Mouse (Mus musculus) heart, postnatal 0 days (tissue): ENCODE measurements around the gene Manbal. TPM values are rescaled to one million over a fixed set of nuclear protein-coding genes. Genes with fewer than 3 reads are reported as not detected.
A peak's percentile ranks its signal among the peaks of the same experiment; 100 is the strongest.

Source experiments
- ATAC-seq: fragments of 200-750 bp; cut with Nextera tagmentation; 2 replicates; pipeline ENCODE4 v1.8.0; 2017; ENCODE audit warnings: low read depth, moderate number of reproducible peaks, moderate library complexity; ENCODE audit not compliant: insufficient read depth
- DNase-seq: peaks from one replicate; pipeline ENCODE4 v3.0.0-alpha.2; 2016; ENCODE audit warnings: low spot score
- H3K27ac ChIP-seq: fragments of 300-500 bp; sonication (generic); 2 replicates; pipeline ENCODE4 v1.5.1; 2014; ENCODE audit warnings: low read depth, mild to moderate bottlenecking
- H3K27me3 ChIP-seq: fragments of 300-500 bp; sonication (generic); 2 replicates; pipeline ENCODE4 v1.6.1; 2014; ENCODE audit warnings: low read length, mixed read lengths; ENCODE audit not compliant: control insufficient read depth, insufficient read depth
- H3K36me3 ChIP-seq: fragments of 300-500 bp; sonication (generic); replicated peaks from 2 replicates; pipeline ENCODE4 v1.6.1; 2014; ENCODE audit warnings: low read length, mixed read lengths; ENCODE audit not compliant: control insufficient read depth, insufficient read depth
- H3K4me1 ChIP-seq: fragments of 300-500 bp; sonication (generic); 2 replicates; pipeline ENCODE4 v1.6.1; 2014; ENCODE audit warnings: antibody characterized with exemption; ENCODE audit not compliant: control insufficient read depth, insufficient read depth
- H3K4me2 ChIP-seq: fragments of 300-500 bp; sonication (generic); 2 replicates; pipeline ENCODE4 v1.6.1; 2014; ENCODE audit warnings: low read depth, mild to moderate bottlenecking, low read length, moderate library complexity
- H3K4me3 ChIP-seq: fragments of 300-500 bp; sonication (generic); 2 replicates; pipeline ENCODE4 v1.5.1; 2014; ENCODE audit warnings: low read depth, low read length
- H3K9ac ChIP-seq: fragments of 300-500 bp; sonication (generic); replicated peaks from 2 replicates; pipeline ENCODE4 v1.6.1; 2014; ENCODE audit warnings: low read depth, low read length, mixed read lengths
- H3K9me3 ChIP-seq: fragments of 300-500 bp; sonication (generic); replicated peaks from 2 replicates; pipeline ENCODE4 v1.6.1; 2016; ENCODE audit warnings: low read length; ENCODE audit not compliant: control insufficient read depth
- CTCF ChIP-seq: IDR thresholded peaks from 2 replicates; pipeline ENCODE4 v1.5.1; 2016; ENCODE audit warnings: antibody characterized with exemption, control low read depth, low read depth
- EP300 ChIP-seq: IDR thresholded peaks from 2 replicates; pipeline ENCODE4 v1.6.1; 2016; ENCODE audit warnings: antibody characterized with exemption, low read depth
- WGBS: fragments of 180-500 bp; shearing (Covaris S2); extraction: QIAGEN DNeasy Blood & Tissue Kit; methylation state at CpG from one replicate; pipeline ENCODE4 v1.1.7; 2014; 5-methylcytosine and 5-hydroxymethylcytosine counted together
- polyA plus RNA-seq: library from polyadenylated mRNA; unstranded; fragments of >200 nt; fragmentation: Nextera tagmentation; extraction: Ambion mirVana; gene quantifications from 2 replicates; pipeline ENCODE4 v1.2.1, GENCODE M21; 2015
- total RNA-seq: library from RNA; depleted of rRNA; stranded (reverse); fragments of >200 nt; gene quantifications from 2 replicates; pipeline ENCODE4 v1.2.3, GENCODE M21; 2014; ENCODE audit warnings: low replicate concordance

Gene Manbal
- total and polyA plus RNA-seq, 2 experiments from 2014 or later, result 23.6 to 55.5 TPM

- Histone ChIP-seq H3K4me3 (no peak overlapping the region), H3K27me3 (no peaks in the 10 kb centered on the region), H3K9me3 (no peaks in the 10 kb centered on the region), H3K36me3 (no peaks in the 10 kb centered on the region), H3K4me1 (no peaks in the 10 kb centered on the region), H3K9ac (no peak overlapping the region), H3K27ac (no peak overlapping the region), H3K4me2 (no peak overlapping the region)
- no peak for ATAC-seq
- WGBS, result 63% methylated on average over 4 of the region's 4 CpGs
- no peak for DNase-seq
- TF ChIP-seq CTCF (no peak), EP300 (no peak)
Observed at GRCm38 (mm10) chr2:157353183-157353582, 14.2 kb upstream of the Manbal start.

GRCm38 (mm10) chr2:157354106-157354505 is 13.3 kb upstream of the Manbal start:
- no peaks in the 10 kb centered on the region for H3K36me3 ChIP-seq

DNA sequence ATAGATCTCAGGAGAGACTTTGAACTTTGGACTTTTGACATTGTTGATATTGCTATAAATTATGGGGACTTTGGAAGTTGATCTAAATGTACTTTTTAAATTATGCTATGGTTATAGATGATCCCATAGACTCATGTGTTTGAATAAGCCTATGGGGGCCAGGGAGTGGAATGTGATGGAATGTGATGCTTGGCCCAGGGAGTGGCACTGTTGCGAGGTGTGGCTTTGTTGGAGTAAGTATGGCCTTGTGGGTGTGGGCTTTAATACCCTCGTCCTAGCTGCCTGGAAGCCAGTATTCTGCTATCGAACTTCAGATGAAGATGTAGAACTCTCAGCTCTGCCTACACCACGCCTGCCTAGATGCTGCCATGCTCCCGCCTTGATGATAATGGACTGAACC is 7.4 kb upstream of the Manbal start:
- 78% methylated on average over 5 of the region's 5 CpGs for WGBS
- no peak for DNase-seq

More at GRCm38 (mm10) chr2:157354106-157354505, 13.3 kb upstream of the Manbal start:
- no peak overlapping the region for H3K9ac ChIP-seq
- no peaks in the 10 kb centered on the region for H3K27me3 ChIP-seq
- H3K4me3 ChIP-seq, result no peak overlapping the region
- WGBS, result 59% methylated on average over 3 of the region's 3 CpGs
- H3K27ac ChIP-seq, result no peak overlapping the region
- DNase-seq (no peak), ATAC-seq (no peak)
- H3K4me1 ChIP-seq, result no peaks in the 10 kb centered on the region
- no peak for TF ChIP-seq CTCF
- no peak for TF ChIP-seq EP300
- H3K4me2 ChIP-seq, result no peak overlapping the region
- no peaks in the 10 kb centered on the region for H3K9me3 ChIP-seq

GRCm38 (mm10) chr2:157363031-157363430 is 4.4 kb upstream of the Manbal start:
- H3K4me1 ChIP-seq, result peaks cover under 1% of the 10 kb centered on the region; the same call in 1 of the 2 replicates
- no peaks in the 10 kb centered on the region for H3K9me3 ChIP-seq
- DNase-seq (no peak), ATAC-seq (no peak)
- no peak for TF ChIP-seq CTCF
- TF ChIP-seq EP300, result no peak
- WGBS, result 67% methylated on average over 3 of the region's 3 CpGs
- no peaks in the 10 kb centered on the region for H3K27me3 ChIP-seq
- H3K36me3 ChIP-seq, result no peaks in the 10 kb centered on the region
- H3K4me3 ChIP-seq, result no peak overlapping the region
- H3K9ac ChIP-seq, result no peak overlapping the region
- H3K27ac ChIP-seq, result no peak overlapping the region
- no peak overlapping the region for H3K4me2 ChIP-seq

More for the DNA sequence above, 7.4 kb upstream of the Manbal start:
- TF ChIP-seq EP300 (no peak), CTCF (no peak)
- Histone ChIP-seq H3K27ac (no peak overlapping the region), H3K4me3 (no peak overlapping the region), H3K9me3 (no peaks in the 10 kb centered on the region), H3K4me2 (no peak overlapping the region), H3K4me1 (no peaks in the 10 kb centered on the region), H3K36me3 (no peaks in the 10 kb centered on the region), H3K27me3 (no peaks in the 10 kb centered on the region), H3K9ac (no peak overlapping the region)
- ATAC-seq, result no peak

DNA sequence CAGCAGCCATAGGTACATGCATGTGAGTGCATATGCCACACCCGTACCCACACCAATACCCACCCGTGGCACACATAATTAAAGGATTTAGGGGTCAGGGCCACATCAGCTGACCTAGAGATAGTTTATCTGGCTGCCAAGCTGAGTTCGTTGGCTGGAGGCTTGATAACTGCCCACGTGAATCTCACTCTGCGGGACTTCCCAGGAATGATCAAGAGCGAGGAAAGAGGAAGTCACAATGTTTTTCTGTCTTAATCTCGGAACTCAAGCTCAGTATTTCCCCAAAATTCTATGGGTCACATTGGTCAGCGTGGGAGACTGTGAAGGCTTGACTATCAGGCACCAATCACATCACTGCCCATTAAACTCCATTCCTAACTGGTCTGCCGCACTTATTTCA is 632 bp upstream of the Manbal start:
- 50% methylated on average over 9 of the region's 9 CpGs for WGBS
- Histone ChIP-seq H3K9me3 (no peaks in the 10 kb centered on the region), H3K4me3 (peak overlapping the region; percentile 87; the same call in 1 of the 2 replicates), H3K4me1 (peaks cover 10% of the 10 kb centered on the region), H3K27ac (no peak overlapping the region), H3K27me3 (no peaks in the 10 kb centered on the region), H3K4me2 (peak overlapping the region; percentile 85), H3K9ac (no peak overlapping the region), H3K36me3 (no peaks in the 10 kb centered on the region)
- DNase-seq, result no peak
- no peak for ATAC-seq
- no peak for TF ChIP-seq EP300
- no peak for TF ChIP-seq CTCF

- H3K36me3 ChIP-seq, result no peaks in the 10 kb centered on the region
- peak overlapping the region; percentile 85 for H3K4me2 ChIP-seq
- no peaks in the 10 kb centered on the region for H3K9me3 ChIP-seq
- peak overlapping the region; percentile 88 for H3K9ac ChIP-seq
- H3K4me1 ChIP-seq, result peaks cover 15% of the 10 kb centered on the region
- ATAC-seq (0 out of 2 replicates have a peak, but pooled peaks have one; percentile 5), DNase-seq (no peak)
- H3K27ac ChIP-seq, result peak overlapping the region; percentile 89
- WGBS, result 1% methylated on average over 13 of the region's 13 CpGs
- TF ChIP-seq EP300 (no peak), CTCF (no peak)
- H3K4me3 ChIP-seq, result peak overlapping the region; percentile 87
- no peaks in the 10 kb centered on the region for H3K27me3 ChIP-seq
Observed at GRCm38 (mm10) chr2:157367991-157368390, 597 bp downstream of the Manbal start.
